Mouse (Mus musculus) 416B (cell line): ENCODE results near the gene Shisa3.
A peak's percentile ranks its signal among the peaks of the same experiment; 100 is the strongest.

Source experiments
- DNase-seq: peaks from one replicate; pipeline ENCODE4 v3.0.0; 2011; ENCODE audit warnings: low read depth

Shisa3 gene

GRCm38 (mm10) chr5:67633831-67634268 lies 26.2 kb downstream of the Shisa3 start:
- peak; percentile 11 for DNase-seq

- no peak for DNase-seq
Measured at GRCm38 (mm10) chr5:67634339-67634738, 26.7 kb downstream of the Shisa3 start.

- no peak for DNase-seq
Measured at GRCm38 (mm10) chr5:67640596-67641312, 33.1 kb downstream of the Shisa3 start.

GRCm38 (mm10) chr5:67641406-67642120 lies 33.9 kb downstream of the Shisa3 start:
- no peak for DNase-seq

GRCm38 (mm10) chr5:67643537-67644255 lies 36.0 kb downstream of the Shisa3 start:
- DNase-seq = peak; percentile 24

- DNase-seq = no peak
Measured at GRCm38 (mm10) chr5:67646756-67647529, 39.3 kb downstream of the Shisa3 start.

DNA sequence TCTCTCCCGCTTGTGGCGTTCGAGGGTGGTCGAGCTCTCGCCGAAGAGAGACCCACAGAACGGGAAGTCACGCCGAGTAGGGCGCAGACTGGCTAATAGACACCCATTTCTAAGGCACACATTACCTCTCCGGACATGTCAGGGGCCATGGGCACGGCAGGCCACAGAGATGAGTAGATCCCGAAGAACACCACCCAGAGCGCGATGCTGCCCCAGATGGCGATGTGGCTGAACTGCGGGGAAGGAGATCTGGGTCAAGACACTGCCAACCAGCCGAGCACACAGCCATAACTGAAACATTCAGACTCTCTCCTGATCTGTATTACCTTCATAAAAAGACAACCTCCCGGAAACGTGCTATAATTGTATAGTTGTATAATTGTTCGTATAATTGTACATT lies 39.9 kb downstream of the Shisa3 start:
- DNase-seq = no peak

DNA sequence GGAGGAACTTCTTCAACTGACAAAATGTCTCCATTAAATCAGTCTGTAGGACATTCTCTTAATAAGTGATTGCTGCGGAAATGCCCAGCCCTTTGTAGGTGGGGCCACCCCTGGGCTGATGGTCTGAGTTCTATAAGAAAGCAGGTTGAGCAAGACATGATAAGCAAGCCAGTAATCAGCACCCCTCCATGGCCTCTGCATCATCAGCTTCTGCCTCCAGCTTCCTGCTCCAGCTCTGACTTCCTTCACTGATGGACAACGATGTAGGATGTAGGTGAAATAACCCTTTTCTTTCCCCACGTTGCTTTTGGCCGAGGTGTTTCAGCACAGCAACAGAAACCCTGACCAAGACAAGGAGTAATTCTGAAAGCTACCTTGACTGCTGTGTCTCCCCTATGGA lies 41.5 kb downstream of the Shisa3 start:
- DNase-seq = no peak

- DNase-seq = no peak
Measured at GRCm38 (mm10) chr5:67650021-67650420, 42.3 kb downstream of the Shisa3 start.

- DNase-seq = no peak
Measured at GRCm38 (mm10) chr5:67652468-67652867, 44.8 kb downstream of the Shisa3 start.

DNA sequence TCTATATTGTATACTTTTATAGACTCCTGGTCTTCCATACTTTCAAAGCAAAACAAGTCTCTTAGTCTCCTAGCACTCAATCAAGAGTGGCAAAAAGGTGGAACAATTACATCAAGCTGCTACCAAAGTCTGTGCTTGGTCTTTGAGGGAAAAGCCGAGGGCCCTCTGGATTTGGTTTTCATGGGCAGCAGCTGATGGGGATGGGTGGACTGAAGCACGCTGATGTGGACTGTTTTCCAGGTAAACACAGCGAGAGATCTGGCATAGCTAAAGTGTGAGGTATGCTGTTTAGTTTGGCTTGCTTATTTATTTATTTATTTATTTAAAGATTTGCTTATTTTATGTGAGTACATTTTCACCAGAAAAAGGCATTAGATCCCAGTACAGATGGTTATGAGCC lies 45.9 kb downstream of the Shisa3 start:
- no peak for DNase-seq

GRCm38 (mm10) chr5:67654572-67654971 lies 46.9 kb downstream of the Shisa3 start:
- no peak for DNase-seq

DNA sequence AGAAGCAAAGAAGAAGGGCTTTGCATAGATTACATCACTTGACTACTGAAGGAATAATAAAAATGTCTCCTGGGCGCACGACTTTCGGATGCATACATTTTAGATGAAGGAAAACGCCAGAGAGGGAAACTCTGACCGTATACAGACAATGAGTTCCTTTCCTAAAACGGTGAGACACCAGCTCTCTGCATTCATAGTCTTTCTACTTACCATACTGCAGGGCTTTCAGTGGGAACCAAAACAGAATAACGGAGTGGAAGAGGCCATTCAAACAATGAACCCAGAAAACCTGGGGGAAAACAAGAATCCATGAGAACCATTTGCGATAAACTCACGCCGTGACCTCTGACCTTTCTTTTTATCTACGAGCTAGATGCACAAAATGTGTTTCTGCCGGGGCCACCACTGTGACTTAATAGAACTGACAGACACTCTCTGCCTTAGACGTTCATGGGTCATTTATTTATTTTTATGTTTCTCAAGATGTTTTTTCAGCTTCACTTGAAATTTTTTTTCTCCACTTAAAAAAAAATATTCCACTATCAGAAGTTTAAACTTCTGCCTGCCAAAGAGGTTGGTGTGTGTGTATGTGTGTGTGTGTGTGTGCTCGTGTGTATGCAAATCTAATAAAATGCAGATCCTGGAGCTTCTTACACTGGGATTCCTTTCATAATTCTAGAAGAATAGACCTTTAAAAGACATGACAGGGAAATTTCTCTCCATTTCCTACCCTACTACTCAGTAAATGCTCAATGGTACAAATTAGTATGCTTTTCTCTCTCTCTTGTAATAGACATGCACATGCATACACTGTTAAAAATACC lies 48.2 kb downstream of the Shisa3 start:
- no peak for DNase-seq

DNA sequence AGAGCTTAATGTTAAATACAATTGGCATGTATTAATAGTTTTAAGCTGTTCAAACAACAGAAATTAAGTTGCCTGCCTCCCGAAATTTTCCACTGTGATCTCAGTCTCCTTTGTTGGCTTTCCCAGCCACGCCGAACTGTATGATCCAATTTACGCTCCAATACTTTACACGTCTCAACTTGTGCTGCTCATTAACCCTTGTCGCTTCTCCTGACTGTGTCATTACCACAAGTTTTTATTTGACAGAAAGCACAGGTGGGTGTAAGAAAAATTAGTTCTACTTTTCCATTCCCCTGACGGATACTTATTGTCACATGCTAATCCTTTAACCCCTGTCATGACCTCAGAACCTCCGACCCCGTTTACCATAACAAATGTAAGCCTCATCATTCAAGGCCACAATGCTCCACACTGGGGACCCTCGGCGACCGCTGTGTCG lies 49.2 kb downstream of the Shisa3 start:
- DNase-seq = no peak

GRCm38 (mm10) chr5:67659864-67660263 lies 52.2 kb downstream of the Shisa3 start:
- no peak for DNase-seq

GRCm38 (mm10) chr5:67662715-67663114 lies 55.0 kb downstream of the Shisa3 start:
- no peak for DNase-seq

DNA sequence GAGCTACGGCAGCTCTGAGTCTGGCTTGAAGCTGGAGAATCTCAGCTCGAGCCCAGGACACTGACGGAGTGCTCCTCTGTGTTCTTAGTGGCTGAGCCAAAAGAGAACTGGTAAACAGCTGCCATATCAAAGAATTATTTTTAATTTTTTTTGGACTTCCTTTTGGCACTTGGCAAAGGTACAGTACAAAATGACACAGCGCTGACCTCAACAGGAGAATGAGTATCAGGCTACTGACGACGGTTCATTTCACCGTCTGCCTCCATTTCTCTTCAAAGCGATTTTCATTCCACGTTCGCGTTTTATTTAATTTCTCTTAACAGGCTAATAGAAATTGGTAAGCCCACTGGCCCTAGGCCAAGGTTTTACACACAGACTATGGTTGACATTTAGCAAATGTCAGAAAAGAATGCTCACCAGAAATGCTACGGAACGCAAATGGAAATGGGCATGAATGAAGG lies 61.8 kb downstream of the Shisa3 start:
- DNase-seq = no peak

DNA sequence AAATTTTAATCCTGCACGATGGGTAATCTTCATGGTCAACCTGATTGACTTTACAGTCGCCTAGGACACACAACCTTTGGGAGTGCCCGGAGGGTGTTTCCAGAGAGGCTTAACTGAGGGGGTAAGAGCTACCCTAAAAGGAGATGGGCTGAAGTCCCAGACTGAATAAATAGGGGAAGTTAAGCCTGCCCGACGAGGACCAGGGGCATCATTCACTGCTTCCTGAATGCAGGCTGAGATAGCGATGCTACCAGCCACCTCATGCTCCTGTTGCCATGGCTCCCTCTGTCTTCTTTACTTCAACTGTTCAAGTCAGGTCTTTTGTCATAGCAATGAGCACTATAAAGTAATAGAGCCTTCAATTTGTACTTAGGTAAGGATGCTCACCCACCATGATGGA lies 62.5 kb downstream of the Shisa3 start:
- no peak for DNase-seq

GRCm38 (mm10) chr5:67673008-67673407 lies 65.3 kb downstream of the Shisa3 start:
- DNase-seq = no peak
